Mouse (Mus musculus) sigmoid colon, adult 10 weeks (tissue): ENCODE measurements around the gene Entpd4b. TPM values are rescaled to one million over a fixed set of nuclear protein-coding genes. Genes with fewer than 3 reads are reported as not detected.

Source experiments
- polyA plus RNA-seq: library from polyadenylated mRNA; stranded (reverse); fragments of 350-450 nt; fragmentation: Illumina TruSeq; extraction: RNeasy Lipid Tissue Mini Kit (QIAGEN cat#74804); gene quantifications from one replicate; pipeline ENCODE4 v1.2.3, GENCODE M21; 2014; ENCODE audit warnings: low read depth, low replicate concordance

The Entpd4b gene
- polyA plus RNA-seq, result 7.5 TPM

DNA sequence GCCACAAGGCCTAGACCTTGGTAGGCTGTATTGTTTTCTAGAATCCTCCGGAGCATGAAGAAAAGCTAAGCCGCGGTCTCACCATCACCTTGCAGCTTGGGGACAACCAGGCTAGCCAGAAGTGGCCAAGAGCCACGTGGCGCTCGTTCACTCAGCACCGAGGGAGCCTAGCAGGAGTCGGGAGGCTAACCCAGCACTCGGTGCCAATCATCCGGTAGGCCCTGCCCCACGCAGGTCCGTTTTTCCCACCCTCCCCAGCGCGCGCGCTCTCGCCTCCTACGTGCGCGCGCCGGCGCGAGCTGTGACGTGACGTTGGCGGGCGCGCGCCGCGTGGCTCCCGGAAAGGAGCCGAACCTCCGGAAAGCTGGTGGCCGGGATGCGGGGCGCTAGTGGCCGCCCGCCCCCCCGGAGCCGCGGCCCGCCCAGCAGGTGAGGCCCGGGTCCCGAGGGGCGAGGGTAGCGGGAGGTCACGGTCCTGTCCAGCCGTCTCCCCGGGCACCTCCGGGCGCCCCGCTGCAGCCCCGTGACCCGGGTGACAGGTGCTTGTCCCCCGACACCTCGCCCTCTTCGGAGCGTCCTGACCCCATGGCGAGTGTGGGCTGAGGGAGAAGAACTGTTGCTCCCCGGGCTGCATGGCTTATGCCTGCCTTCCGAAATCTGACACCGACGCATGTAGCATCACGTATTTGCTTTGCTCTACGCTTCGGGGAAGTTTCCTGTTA is at the start of gene Entpd4b:
Gene Entpd4b, plus strand, starts transcription at position 315 of the 722 bp plus-strand sequence.

DNA sequence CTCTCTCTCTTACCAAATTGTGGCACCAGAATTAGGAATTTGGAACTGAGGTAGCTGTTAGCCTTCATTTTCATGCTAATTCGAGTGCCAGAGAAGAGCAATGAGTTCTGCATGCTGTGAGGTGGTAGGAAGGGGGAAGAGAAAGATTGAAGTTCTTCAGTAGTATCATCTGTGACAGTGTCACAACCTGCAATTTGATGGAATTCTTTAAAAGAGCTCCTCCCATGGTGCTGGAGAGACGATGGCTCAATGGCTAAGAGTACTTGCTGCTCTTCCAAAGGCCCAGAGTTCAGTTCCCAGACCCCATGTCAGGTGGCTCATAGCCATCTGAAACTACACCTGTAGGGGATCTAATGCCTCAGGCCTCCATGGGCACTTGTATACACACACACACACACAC is 42.8 kb upstream of the Entpd4b start, which contains the start of gene Gm27179:
Gene Gm27179, minus strand, starts transcription at position 101 of the 400 bp plus-strand sequence.

Other genes starting within 250 kb of the Entpd4b start
- gene Gm16867, start 52.1 kb upstream of the Entpd4b start, polyA plus RNA-seq, result 1.3 TPM
- gene Gm27179, start 42.9 kb upstream of the Entpd4b start, polyA plus RNA-seq, result not detected